Mouse (Mus musculus) kidney, embryonic 16.5 days (tissue): ENCODE results near the gene Cdkn1a. TPM values are rescaled to one million over a fixed set of nuclear protein-coding genes. Genes with fewer than 3 reads are reported as not detected.

Source experiments
- ATAC-seq: fragments of 200-750 bp; cut with Nextera tagmentation; 2 replicates; pipeline ENCODE4 v1.8.0; 2017; ENCODE audit warnings: moderate TSS enrichment; ENCODE audit not compliant: low FRiP score, low TSS enrichment
- H3K27ac ChIP-seq: fragments of 300-500 bp; sonication (generic); 2 replicates; pipeline ENCODE4 v1.5.1; 2014; ENCODE audit warnings: low read length
- H3K27me3 ChIP-seq: fragments of 300-500 bp; sonication (generic); 2 replicates; pipeline ENCODE4 v1.6.1; 2014; ENCODE audit warnings: low read length, control low read depth, mixed read lengths; ENCODE audit not compliant: insufficient read depth
- H3K36me3 ChIP-seq: fragments of 300-500 bp; sonication (generic); 2 replicates; pipeline ENCODE4 v1.6.1; 2014; ENCODE audit warnings: low read length, control low read depth, mixed read lengths; ENCODE audit not compliant: insufficient read depth
- H3K4me1 ChIP-seq: fragments of 300-500 bp; sonication (generic); 2 replicates; pipeline ENCODE4 v1.6.1; 2014; ENCODE audit warnings: low read length, control low read depth, mixed read lengths; ENCODE audit not compliant: insufficient read depth
- H3K4me2 ChIP-seq: fragments of 300-500 bp; sonication (generic); replicated peaks from 2 replicates; pipeline ENCODE4 v1.6.1; 2014; ENCODE audit warnings: low read depth, low read length
- H3K4me3 ChIP-seq: fragments of 300-500 bp; sonication (generic); 2 replicates; pipeline ENCODE4 v1.5.1; 2014; ENCODE audit warnings: mild to moderate bottlenecking, low read length
- H3K9ac ChIP-seq: fragments of 300-500 bp; sonication (generic); replicated peaks from 2 replicates; pipeline ENCODE4 v1.6.1; 2014; ENCODE audit warnings: low read length
- H3K9me3 ChIP-seq: fragments of 300-500 bp; sonication (generic); 2 replicates; pipeline ENCODE4 v1.6.1; 2016; ENCODE audit warnings: low read length, control low read depth
- WGBS: fragments of 180-500 bp; shearing (Covaris S2); extraction: QIAGEN DNeasy Blood & Tissue Kit; methylation state at CpG from one replicate; pipeline ENCODE4 v1.1.7; 2014; 5-methylcytosine and 5-hydroxymethylcytosine counted together
- polyA plus RNA-seq: library from polyadenylated mRNA; unstranded; fragments of >200 nt; fragmentation: Nextera tagmentation; extraction: Ambion mirVana; gene quantifications from 2 replicates; pipeline ENCODE4 v1.2.1, GENCODE M21; 2015

Gene Cdkn1a
- polyA plus RNA-seq, 1 experiment from 2014 or later: 74.1 TPM

GRCm38 (mm10) chr17:29048748-29049507 is 41.8 kb upstream of the Cdkn1a start:
- 20% methylated on average over 13 of the region's 13 CpGs for WGBS
- no peak overlapping the region for H3K9ac ChIP-seq
- peak; percentile 36; the same call in 1 of the 2 replicates for ATAC-seq
- H3K4me2 ChIP-seq: no peak overlapping the region
- no peaks in the 10 kb centered on the region for H3K27me3 ChIP-seq
- H3K4me3 ChIP-seq: no peak overlapping the region
- peaks cover 38% of the 10 kb centered on the region for H3K36me3 ChIP-seq
- H3K27ac ChIP-seq: no peak overlapping the region
- H3K4me1 ChIP-seq: peaks cover 15% of the 10 kb centered on the region
- H3K9me3 ChIP-seq: no peaks in the 10 kb centered on the region

- Histone ChIP-seq H3K36me3 (peaks cover 32% of the 10 kb centered on the region), H3K4me1 (peaks cover 20% of the 10 kb centered on the region), H3K9me3 (no peaks in the 10 kb centered on the region), H3K4me2 (no peak overlapping the region), H3K9ac (no peak overlapping the region), H3K27ac (no peak overlapping the region), H3K27me3 (no peaks in the 10 kb centered on the region), H3K4me3 (no peak overlapping the region)
- no peak for ATAC-seq
- 73% methylated on average over 5 of the region's 5 CpGs for WGBS
Observed at GRCm38 (mm10) chr17:29049508-29049889, 41.3 kb upstream of the Cdkn1a start.

GRCm38 (mm10) chr17:29049923-29050322 is 40.9 kb upstream of the Cdkn1a start:
- no peak overlapping the region for H3K4me2 ChIP-seq
- peaks cover 22% of the 10 kb centered on the region for H3K4me1 ChIP-seq
- no peak overlapping the region; the same call in 1 of the 2 replicates for H3K9ac ChIP-seq
- no peak for ATAC-seq
- H3K4me3 ChIP-seq: no peak overlapping the region
- 70% methylated on average over 7 of the region's 7 CpGs for whole genome bisulfite sequencing
- H3K36me3 ChIP-seq: peaks cover 29% of the 10 kb centered on the region
- H3K9me3 ChIP-seq: no peaks in the 10 kb centered on the region
- H3K27me3 ChIP-seq: no peaks in the 10 kb centered on the region
- no peak overlapping the region for H3K27ac ChIP-seq

- ATAC-seq: no peak
- 12% methylated on average over 14 of the region's 14 CpGs for WGBS
- H3K27ac ChIP-seq: no peak overlapping the region
- H3K9ac ChIP-seq: peak overlapping the region; percentile 5; the same call in 1 of the 2 replicates
- H3K27me3 ChIP-seq: no peaks in the 10 kb centered on the region
- H3K36me3 ChIP-seq: peaks cover 21% of the 10 kb centered on the region
- H3K4me2 ChIP-seq: no peak overlapping the region
- no peak overlapping the region for H3K4me3 ChIP-seq
- no peaks in the 10 kb centered on the region for H3K9me3 ChIP-seq
- peaks cover 26% of the 10 kb centered on the region for H3K4me1 ChIP-seq
Observed at GRCm38 (mm10) chr17:29050791-29051190, 40.0 kb upstream of the Cdkn1a start.

GRCm38 (mm10) chr17:29053067-29053466 is 37.7 kb upstream of the Cdkn1a start:
- 75% methylated on average over 6 of the region's 6 CpGs for WGBS
- no peaks in the 10 kb centered on the region for H3K9me3 ChIP-seq
- peaks cover 44% of the 10 kb centered on the region for H3K4me1 ChIP-seq

GRCm38 (mm10) chr17:29053841-29054240 is 36.9 kb upstream of the Cdkn1a start:
- Histone ChIP-seq H3K27me3 (no peaks in the 10 kb centered on the region), H3K36me3 (no peaks in the 10 kb centered on the region), H3K9me3 (no peaks in the 10 kb centered on the region), H3K4me2 (no peak overlapping the region), H3K4me1 (peaks cover 49% of the 10 kb centered on the region), H3K27ac (0 out of 2 replicates have a peak overlapping the region, but pooled peaks have one; percentile 28), H3K4me3 (no peak overlapping the region), H3K9ac (no peak overlapping the region)
- WGBS: 40% methylated on average over 7 of the region's 7 CpGs
- no peak for ATAC-seq

More at GRCm38 (mm10) chr17:29053067-29053466, 37.7 kb upstream of the Cdkn1a start:
- H3K27ac ChIP-seq: no peak overlapping the region
- no peak overlapping the region for H3K9ac ChIP-seq
- no peak overlapping the region for H3K4me3 ChIP-seq
- no peak overlapping the region for H3K4me2 ChIP-seq
- ATAC-seq: no peak
- H3K27me3 ChIP-seq: no peaks in the 10 kb centered on the region
- no peaks in the 10 kb centered on the region for H3K36me3 ChIP-seq

GRCm38 (mm10) chr17:29054429-29054828 is 36.3 kb upstream of the Cdkn1a start:
- no peaks in the 10 kb centered on the region for H3K9me3 ChIP-seq
- H3K4me1 ChIP-seq: peaks cover 49% of the 10 kb centered on the region
- H3K27me3 ChIP-seq: no peaks in the 10 kb centered on the region
- H3K36me3 ChIP-seq: no peaks in the 10 kb centered on the region
- H3K27ac ChIP-seq: no peak overlapping the region
- H3K9ac ChIP-seq: no peak overlapping the region
- ATAC-seq: no peak
- WGBS: 57% methylated on average over 6 of the region's 6 CpGs
- H3K4me2 ChIP-seq: no peak overlapping the region
- no peak overlapping the region for H3K4me3 ChIP-seq

- Histone ChIP-seq H3K4me2 (no peak overlapping the region), H3K36me3 (no peaks in the 10 kb centered on the region), H3K9me3 (no peaks in the 10 kb centered on the region), H3K9ac (0 out of 2 replicates have a peak overlapping the region, but pooled peaks have one; percentile 1), H3K4me1 (peaks cover 47% of the 10 kb centered on the region), H3K4me3 (no peak overlapping the region), H3K27ac (peak overlapping the region; percentile 56; the same call in 1 of the 2 replicates), H3K27me3 (no peaks in the 10 kb centered on the region)
- WGBS: 31% methylated on average over 5 of the region's 5 CpGs
- no peak for ATAC-seq
Observed at GRCm38 (mm10) chr17:29055586-29055985, 35.2 kb upstream of the Cdkn1a start.

GRCm38 (mm10) chr17:29056207-29056606 is 34.6 kb upstream of the Cdkn1a start:
- WGBS: 11% methylated on average over 7 of the region's 7 CpGs
- ATAC-seq: peak; percentile 66
- Histone ChIP-seq H3K4me3 (no peak overlapping the region), H3K27ac (peak overlapping the region; percentile 56), H3K36me3 (no peaks in the 10 kb centered on the region), H3K4me1 (peaks cover 40% of the 10 kb centered on the region), H3K27me3 (no peaks in the 10 kb centered on the region), H3K4me2 (0 out of 2 replicates have a peak overlapping the region, but pooled peaks have one; percentile 2), H3K9ac (no peak overlapping the region), H3K9me3 (no peaks in the 10 kb centered on the region)

- 5% methylated on average over 8 of the region's 8 CpGs for WGBS
- H3K27ac ChIP-seq: peak overlapping the region; percentile 56
- no peaks in the 10 kb centered on the region for H3K36me3 ChIP-seq
- H3K4me2 ChIP-seq: 0 out of 2 replicates have a peak overlapping the region, but pooled peaks have one; percentile 11
- no peaks in the 10 kb centered on the region for H3K27me3 ChIP-seq
- H3K4me3 ChIP-seq: no peak overlapping the region
- H3K4me1 ChIP-seq: peaks cover 42% of the 10 kb centered on the region
- H3K9me3 ChIP-seq: no peaks in the 10 kb centered on the region
- peak; percentile 63 for ATAC-seq
- no peak overlapping the region for H3K9ac ChIP-seq
Observed at GRCm38 (mm10) chr17:29056699-29057151, 34.1 kb upstream of the Cdkn1a start.
